Mouse (Mus musculus): ENCODE measurements at regions not wholly inside any gene's neighbourhood (a gene's known extent, or its start where the extent isn't known, plus 50 kb on each side); places are given as distances from the start of the nearest gene placed in this dataset.
A peak's percentile ranks its signal among the peaks of the same experiment; 100 is the strongest.

- peak; percentile 36 for DNase-seq (ENCODE audit: low spot score)
Observed at GRCm38 (mm10) chr9:43982359-43982889, 60.8 kb upstream of the Thy1 start.

GRCm38 (mm10) chr9:43983220-43983619 is 60.0 kb upstream of the Thy1 start:
- peak; percentile 69 for DNase-seq (ENCODE audit: low spot score)

- DNase-seq (ENCODE audit: low spot score) = peak; percentile 95
Observed at GRCm38 (mm10) chr9:43984181-43985062, 58.8 kb upstream of the Thy1 start.

- no peak for DNase-seq (ENCODE audit: low spot score)
Observed at GRCm38 (mm10) chr9:43987957-43988356, 55.2 kb upstream of the Thy1 start.

GRCm38 (mm10) chr9:43988981-43989860 is 54.0 kb upstream of the Thy1 start:
- peak; percentile 90 for DNase-seq (ENCODE audit: low spot score)

- no peak for DNase-seq (ENCODE audit: low spot score)
Observed at GRCm38 (mm10) chr9:43990124-43990523, 53.1 kb upstream of the Thy1 start.

GRCm38 (mm10) chr9:43993221-43993976 is 49.8 kb upstream of the Thy1 start:
- DNase-seq (ENCODE audit: low spot score) = no peak

Measured in adipocyte (in vitro differentiated cells).